ENCODE assay signal across 11 mouse cellular contexts in genomic region chr5:103788476-103788875, GRCm38 (mm10).
DNase-seq lines count a peak whose midpoint lies in the region; ATAC-seq and TF ChIP-seq lines count a peak whose summit lies in the region.
"Had no signal": no experiment of that assay in that cellular context is flagged by ENCODE, and none has a peak within 500 bp of the region (broad histone marks: within the 10 kb centered on the region; RNA-seq: fewer than 3 reads in every experiment).

No protein-coding gene starts in this region.

- peaks cover 15% of the 10 kb centered on the region; the same call in 1 of the 2 replicates for H3K4me1 ChIP-seq in kidney, embryonic 16.5 days (ENCODE audit: insufficient read depth, low read length)
- H3K4me1 ChIP-seq in heart, postnatal 0 days (ENCODE audit: control insufficient read depth, insufficient read depth): peaks cover 34% of the 10 kb centered on the region

- peaks cover 20% of the 10 kb centered on the region for H3K36me3 ChIP-seq in kidney, embryonic 16.5 days (ENCODE audit: insufficient read depth, low read length)
- peaks cover 40% of the 10 kb centered on the region for H3K36me3 ChIP-seq in heart, postnatal 0 days (replicated peaks; ENCODE audit: control insufficient read depth, insufficient read depth, low read length)

- H3K27me3 ChIP-seq in kidney, embryonic 16.5 days (ENCODE audit: insufficient read depth, low read length): no peaks in the 10 kb centered on the region
- H3K27me3 ChIP-seq in heart, postnatal 0 days (ENCODE audit: control insufficient read depth, insufficient read depth, low read length): no peaks in the 10 kb centered on the region
- H3K27me3 ChIP-seq: embryonic facial prominence, embryonic 15.5 days; limb, embryonic 12.5 days had no signal

- no peak for TF ChIP-seq CTCF in heart, postnatal 0 days (IDR thresholded peaks at IDR 0.05; ENCODE audit: low read depth)

- DNase-seq in adrenal gland, postnatal 10 days: peak; percentile 52
- DNase-seq in adrenal gland, postnatal 25 days: no peak
- DNase-seq in kidney, postnatal 10 days: peak; percentile 34
- peak; percentile 44 for DNase-seq in cerebellum, adult 9-11 months
- DNase-seq in heart, postnatal 0 days (ENCODE audit: low spot score): no peak
- DNase-seq in urinary bladder, adult 18-20 months (ENCODE audit: low spot score in 2 of 2): no peak
- no peak for DNase-seq in thymus, postnatal 14 days

- ATAC-seq in kidney, embryonic 16.5 days (ENCODE audit: low FRiP score, low TSS enrichment): no peak
- no peak for ATAC-seq in heart, postnatal 0 days (ENCODE audit: insufficient read depth, low read depth)

- H3K9me3 ChIP-seq in kidney, embryonic 16.5 days (ENCODE audit: low read length): no peaks in the 10 kb centered on the region
- H3K9me3 ChIP-seq in heart, postnatal 0 days (replicated peaks; ENCODE audit: control insufficient read depth, low read length): no peaks in the 10 kb centered on the region
- H3K9me3 ChIP-seq: embryonic facial prominence, embryonic 15.5 days; limb, embryonic 12.5 days; midbrain, embryonic 12.5 days had no signal

- no peak for TF ChIP-seq EP300 in heart, postnatal 0 days (IDR thresholded peaks at IDR 0.05; ENCODE audit: low read depth)

- H3K4me3 ChIP-seq in kidney, embryonic 16.5 days (ENCODE audit: low read length): no peak overlapping the region
- no peak overlapping the region for H3K4me3 ChIP-seq in heart, postnatal 0 days (ENCODE audit: low read depth, low read length)
- H3K4me3 ChIP-seq: embryonic facial prominence, embryonic 15.5 days; limb, embryonic 12.5 days; midbrain, embryonic 12.5 days had no signal

- H3K27ac ChIP-seq in kidney, embryonic 16.5 days (ENCODE audit: low read length): no peak overlapping the region
- peak overlapping the region; percentile 96 for H3K27ac ChIP-seq in heart, postnatal 0 days (ENCODE audit: low read depth)
- H3K27ac ChIP-seq: limb, embryonic 12.5 days; midbrain, embryonic 12.5 days had no signal

- H3K9ac ChIP-seq in kidney, embryonic 16.5 days (replicated peaks; ENCODE audit: low read length): no peak overlapping the region
- no peak overlapping the region for H3K9ac ChIP-seq in heart, postnatal 0 days (replicated peaks; ENCODE audit: low read depth, low read length)
- H3K9ac ChIP-seq: embryonic facial prominence, embryonic 15.5 days; limb, embryonic 12.5 days; midbrain, embryonic 12.5 days had no signal

- H3K4me2 ChIP-seq in kidney, embryonic 16.5 days (replicated peaks; ENCODE audit: low read depth, low read length): no peak overlapping the region
- H3K4me2 ChIP-seq in heart, postnatal 0 days (ENCODE audit: low read depth, low read length): peak overlapping the region; percentile 35; the same call in 1 of the 2 replicates
- H3K4me2 ChIP-seq: embryonic facial prominence, embryonic 15.5 days; limb, embryonic 12.5 days; midbrain, embryonic 12.5 days had no signal

- 25% methylated on average over 6 of the region's 6 CpGs for WGBS in kidney, embryonic 16.5 days
- WGBS in heart, postnatal 0 days: 28% methylated on average over 6 of the region's 6 CpGs

Comparison
In these comparisons a context has a peak if more than half of its experiments do, and no peak if none do; other contexts are left out.
1. DNase-seq: peak in adrenal gland, postnatal 10 days (single experiment), kidney, postnatal 10 days (single experiment) and cerebellum, adult 9-11 months (single experiment); none in adrenal gland, postnatal 25 days (single experiment), heart, postnatal 0 days (single experiment), urinary bladder, adult 18-20 months (0 of 2) and thymus, postnatal 14 days (single experiment).